Mouse (Mus musculus) forebrain, postnatal 0 days (tissue): ENCODE measurements around the gene Hint1. TPM values are rescaled to one million over a fixed set of nuclear protein-coding genes. Genes with fewer than 3 reads are reported as not detected.

Experiments used
- ATAC-seq: fragments of 200-750 bp; cut with Nextera tagmentation; 2 replicates; pipeline ENCODE4 v1.8.0; 2017; ENCODE audit warnings: mild to moderate bottlenecking, moderate library complexity
- DNase-seq: peaks from one replicate; pipeline ENCODE4 v3.0.0-alpha.2; 2015
- H3K27ac ChIP-seq: fragments of 300-500 bp; sonication (generic); 2 replicates; pipeline ENCODE4 v1.5.1; 2014; ENCODE audit warnings: low read depth, mild to moderate bottlenecking, antibody characterized with exemption, low read length, moderate library complexity, mixed read lengths
- H3K27me3 ChIP-seq: fragments of 300-500 bp; sonication (generic); 2 replicates; pipeline ENCODE4 v1.6.1; 2014; ENCODE audit warnings: mild to moderate bottlenecking, low read length, mixed read lengths; ENCODE audit not compliant: insufficient read depth
- H3K36me3 ChIP-seq: fragments of 300-500 bp; sonication (generic); 2 replicates; pipeline ENCODE4 v1.6.1; 2014; ENCODE audit warnings: mild to moderate bottlenecking, moderate library complexity; ENCODE audit not compliant: insufficient read depth
- H3K4me1 ChIP-seq: fragments of 300-500 bp; sonication (generic); 2 replicates; pipeline ENCODE4 v1.6.1; 2014; ENCODE audit warnings: antibody characterized with exemption; ENCODE audit not compliant: insufficient read depth
- H3K4me2 ChIP-seq: fragments of 300-500 bp; sonication (generic); 2 replicates; pipeline ENCODE4 v1.6.1; 2014; ENCODE audit warnings: low read depth, mild to moderate bottlenecking, moderate library complexity
- H3K4me3 ChIP-seq: fragments of 300-500 bp; sonication (generic); 2 replicates; pipeline ENCODE4 v1.5.1; 2014; ENCODE audit warnings: low read depth, low read length, mixed read lengths
- H3K9ac ChIP-seq: fragments of 300-500 bp; sonication (generic); 2 replicates; pipeline ENCODE4 v1.6.1; 2014; ENCODE audit warnings: mild to moderate bottlenecking
- H3K9me3 ChIP-seq: fragments of 300-500 bp; sonication (generic); 2 replicates; pipeline ENCODE4 v1.6.1; 2016; ENCODE audit warnings: low read length
- CTCF ChIP-seq: sonication (generic); IDR thresholded peaks from 2 replicates; pipeline ENCODE4 v1.5.1; 2016; ENCODE audit warnings: antibody characterized with exemption, control low read depth, low read depth
- WGBS: fragments of 180-500 bp; shearing (Covaris S2); extraction: QIAGEN DNeasy Blood & Tissue Kit; methylation state at CpG from one replicate; pipeline ENCODE4 v1.1.7; 2014; 5-methylcytosine and 5-hydroxymethylcytosine counted together
- polyA plus RNA-seq: library from polyadenylated mRNA; unstranded; fragments of >200 nt; fragmentation: Nextera tagmentation; extraction: Ambion mirVana; gene quantifications from 2 replicates; pipeline ENCODE4 v1.2.1, GENCODE M21; 2015
- total RNA-seq: library from RNA; depleted of rRNA; stranded (reverse); fragments of >200 nt; gene quantifications from 2 replicates; pipeline ENCODE4 v1.2.3, GENCODE M21; 2014

Gene Hint1
- total and polyA plus RNA-seq, 2 experiments from 2014 or later: 622 to 1,041 TPM

GRCm38 (mm10) chr11:54834596-54834995 is 31.6 kb upstream of the Hint1 start:
- Histone ChIP-seq H3K4me2 (no peak overlapping the region), H3K9me3 (no peaks in the 10 kb centered on the region), H3K27me3 (no peaks in the 10 kb centered on the region), H3K9ac (no peak overlapping the region), H3K36me3 (no peaks in the 10 kb centered on the region), H3K27ac (no peak overlapping the region), H3K4me3 (no peak overlapping the region), H3K4me1 (no peaks in the 10 kb centered on the region)
- 58% methylated on average over 2 of the region's 2 CpGs for WGBS
- ATAC-seq: no peak
- DNase-seq: no peak
- TF ChIP-seq CTCF: no peak

GRCm38 (mm10) chr11:54836106-54836505 is 30.1 kb upstream of the Hint1 start:
- Histone ChIP-seq H3K9me3 (no peaks in the 10 kb centered on the region), H3K4me3 (no peak overlapping the region), H3K4me1 (no peaks in the 10 kb centered on the region), H3K36me3 (no peaks in the 10 kb centered on the region), H3K27ac (no peak overlapping the region), H3K9ac (no peak overlapping the region), H3K4me2 (no peak overlapping the region), H3K27me3 (no peaks in the 10 kb centered on the region)
- WGBS: 70% methylated on average over 9 of the region's 9 CpGs
- DNase-seq (no peak), ATAC-seq (no peak)
- TF ChIP-seq CTCF: no peak

GRCm38 (mm10) chr11:54839696-54840095 is 26.5 kb upstream of the Hint1 start:
- ATAC-seq: no peak
- Histone ChIP-seq H3K4me3 (no peak overlapping the region), H3K9me3 (no peaks in the 10 kb centered on the region), H3K36me3 (no peaks in the 10 kb centered on the region), H3K27ac (no peak overlapping the region), H3K9ac (no peak overlapping the region), H3K27me3 (no peaks in the 10 kb centered on the region), H3K4me2 (no peak overlapping the region), H3K4me1 (no peaks in the 10 kb centered on the region)
- WGBS: 94% methylated on average over 4 of the region's 4 CpGs
- no peak for TF ChIP-seq CTCF
- DNase-seq: no peak

GRCm38 (mm10) chr11:54840891-54841290 is 25.3 kb upstream of the Hint1 start:
- Histone ChIP-seq H3K4me3 (no peak overlapping the region), H3K27ac (no peak overlapping the region), H3K36me3 (no peaks in the 10 kb centered on the region), H3K9ac (no peak overlapping the region), H3K27me3 (no peaks in the 10 kb centered on the region), H3K4me1 (0 out of 2 replicates have a peak, but pooled peaks cover 4% of the 10 kb centered on the region), H3K9me3 (no peaks in the 10 kb centered on the region), H3K4me2 (no peak overlapping the region)
- no peak for DNase-seq
- 82% methylated on average over 11 of the region's 11 CpGs for WGBS
- TF ChIP-seq CTCF: no peak
- no peak for ATAC-seq

GRCm38 (mm10) chr11:54844424-54844823 is 21.8 kb upstream of the Hint1 start:
- 81% methylated on average over 9 of the region's 9 CpGs for WGBS
- no peaks in the 10 kb centered on the region for H3K9me3 ChIP-seq

GRCm38 (mm10) chr11:54844959-54845358 is 21.2 kb upstream of the Hint1 start:
- no peak for ATAC-seq
- H3K27me3 ChIP-seq: no peaks in the 10 kb centered on the region
- no peak overlapping the region for H3K4me2 ChIP-seq
- H3K27ac ChIP-seq: no peak overlapping the region
- peaks cover 9% of the 10 kb centered on the region; the same call in 1 of the 2 replicates for H3K4me1 ChIP-seq
- H3K9me3 ChIP-seq: no peaks in the 10 kb centered on the region
- DNase-seq: no peak
- H3K36me3 ChIP-seq: no peaks in the 10 kb centered on the region
- TF ChIP-seq CTCF: no peak
- WGBS: 85% methylated on average over 5 of the region's 5 CpGs
- no peak overlapping the region for H3K9ac ChIP-seq
- H3K4me3 ChIP-seq: no peak overlapping the region

More at GRCm38 (mm10) chr11:54844424-54844823, 21.8 kb upstream of the Hint1 start:
- Histone ChIP-seq H3K4me1 (peaks cover 9% of the 10 kb centered on the region; the same call in 1 of the 2 replicates), H3K4me3 (no peak overlapping the region), H3K36me3 (no peaks in the 10 kb centered on the region), H3K9ac (no peak overlapping the region), H3K4me2 (no peak overlapping the region), H3K27me3 (no peaks in the 10 kb centered on the region), H3K27ac (no peak overlapping the region)
- DNase-seq: no peak
- ATAC-seq: no peak
- no peak for TF ChIP-seq CTCF

- no peak for TF ChIP-seq CTCF
- 30% methylated on average over 8 of the region's 8 CpGs for WGBS
- Histone ChIP-seq H3K4me1 (peaks cover 9% of the 10 kb centered on the region; the same call in 1 of the 2 replicates), H3K9me3 (no peaks in the 10 kb centered on the region), H3K9ac (no peak overlapping the region), H3K4me3 (no peak overlapping the region), H3K4me2 (no peak overlapping the region), H3K27me3 (no peaks in the 10 kb centered on the region), H3K36me3 (no peaks in the 10 kb centered on the region), H3K27ac (no peak overlapping the region)
- peak; percentile 58 for DNase-seq
- ATAC-seq: peak; percentile 76
Measured at GRCm38 (mm10) chr11:54845470-54846442, 20.4 kb upstream of the Hint1 start.
